Mouse (Mus musculus) liver, adult 10 weeks (tissue): ENCODE measurements around the gene Fam166b. TPM values are rescaled to one million over a fixed set of nuclear protein-coding genes. Genes with fewer than 3 reads are reported as not detected.

Experiments used
- polyA plus RNA-seq: library from polyadenylated mRNA; stranded (reverse); fragments of 350-450 nt; fragmentation: Illumina TruSeq; extraction: RNeasy Lipid Tissue Mini Kit (QIAGEN cat#74804); gene quantifications from one replicate; pipeline ENCODE4 v1.2.3, GENCODE M21; 2014; ENCODE audit warnings: low read depth, low replicate concordance

Fam166b gene
- not detected for polyA plus RNA-seq

DNA sequence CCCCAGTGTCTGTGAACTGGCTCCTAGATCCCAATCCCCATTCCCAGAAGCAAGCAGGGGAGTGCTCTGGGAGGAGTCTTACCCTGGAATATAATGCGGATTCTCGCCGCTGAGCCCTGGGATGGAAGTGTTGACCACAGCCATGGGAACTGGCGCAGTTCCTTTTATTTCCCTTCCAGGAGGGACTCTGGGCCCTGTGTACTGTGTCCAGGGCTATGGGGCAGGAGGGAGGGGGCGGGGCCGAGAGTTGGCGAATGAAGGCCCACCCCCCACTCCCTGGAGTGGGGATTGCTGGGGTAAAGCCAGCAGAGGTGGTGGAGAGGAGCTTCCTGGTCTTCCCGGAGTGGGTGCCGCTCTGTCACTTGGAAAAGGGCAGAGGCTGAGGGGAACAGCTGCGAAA, at the start of gene Fam166b:
TSS of gene Fam166b (minus strand) at position 189 of the 400 bp plus-strand sequence.

DNA sequence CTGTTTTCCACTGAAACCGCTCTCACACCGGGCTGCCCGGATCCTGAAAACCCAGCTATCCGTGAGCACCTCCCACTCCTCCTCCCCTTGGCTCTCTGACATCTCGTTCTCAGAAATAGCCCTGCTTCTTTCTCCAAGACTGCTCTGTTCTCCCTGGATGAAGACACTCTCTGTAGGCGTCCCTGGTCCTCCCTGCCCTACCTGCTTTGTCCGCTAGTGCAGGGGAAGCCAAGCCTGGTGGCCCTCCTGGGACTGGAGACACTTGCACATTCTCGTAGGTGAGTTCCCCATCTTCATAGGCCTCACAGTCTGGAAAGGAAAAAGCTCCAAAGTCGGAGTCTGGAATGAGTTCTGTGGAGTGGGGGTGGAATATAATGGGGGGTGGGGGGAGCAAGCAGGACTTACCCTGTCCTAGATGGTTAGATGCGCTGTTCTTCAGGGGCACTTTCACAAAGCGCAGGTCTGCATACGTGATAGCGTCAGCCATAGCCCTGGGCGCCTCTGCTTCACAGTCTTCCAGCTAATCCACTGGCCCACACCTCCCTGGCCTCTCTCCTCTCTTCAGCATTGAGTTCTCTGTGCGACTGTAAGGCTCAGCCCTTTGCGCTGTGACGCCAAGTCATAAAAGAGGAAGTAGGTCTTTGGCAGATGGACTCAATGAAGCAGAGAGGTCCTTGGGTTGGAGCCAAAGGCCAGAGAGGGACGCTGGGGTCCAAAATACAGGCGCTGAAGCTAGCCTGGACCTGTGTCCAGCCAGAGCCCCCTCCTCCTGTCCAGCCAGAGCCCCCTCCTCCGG, 25.3 kb upstream of the Fam166b start, which contains the start of gene Cd72:
TSS of gene Cd72 (minus strand) at position 588 of the 796 bp plus-strand sequence.

DNA sequence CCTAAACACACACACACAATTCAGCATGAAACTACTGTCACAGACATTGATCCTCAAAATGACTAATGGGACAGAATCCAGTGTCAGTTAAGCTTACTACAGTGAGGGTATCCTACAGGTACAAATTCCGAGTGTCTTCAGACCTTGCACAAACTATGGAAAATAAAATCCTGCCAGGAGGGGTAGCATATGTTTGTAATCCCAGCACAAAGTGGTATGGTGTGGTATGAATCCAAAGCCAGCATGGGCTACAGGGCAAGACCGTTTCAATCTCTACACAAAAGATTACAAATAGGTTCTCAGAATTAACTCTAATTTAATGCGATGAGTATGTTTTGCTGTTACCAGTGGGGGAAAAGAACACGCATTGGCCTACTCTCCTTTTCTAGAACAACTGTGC, 12.7 kb upstream of the Fam166b start, which contains the start of gene Tesk1:
TSS of gene Tesk1 (plus strand) at position 301 of the 400 bp plus-strand sequence.

DNA sequence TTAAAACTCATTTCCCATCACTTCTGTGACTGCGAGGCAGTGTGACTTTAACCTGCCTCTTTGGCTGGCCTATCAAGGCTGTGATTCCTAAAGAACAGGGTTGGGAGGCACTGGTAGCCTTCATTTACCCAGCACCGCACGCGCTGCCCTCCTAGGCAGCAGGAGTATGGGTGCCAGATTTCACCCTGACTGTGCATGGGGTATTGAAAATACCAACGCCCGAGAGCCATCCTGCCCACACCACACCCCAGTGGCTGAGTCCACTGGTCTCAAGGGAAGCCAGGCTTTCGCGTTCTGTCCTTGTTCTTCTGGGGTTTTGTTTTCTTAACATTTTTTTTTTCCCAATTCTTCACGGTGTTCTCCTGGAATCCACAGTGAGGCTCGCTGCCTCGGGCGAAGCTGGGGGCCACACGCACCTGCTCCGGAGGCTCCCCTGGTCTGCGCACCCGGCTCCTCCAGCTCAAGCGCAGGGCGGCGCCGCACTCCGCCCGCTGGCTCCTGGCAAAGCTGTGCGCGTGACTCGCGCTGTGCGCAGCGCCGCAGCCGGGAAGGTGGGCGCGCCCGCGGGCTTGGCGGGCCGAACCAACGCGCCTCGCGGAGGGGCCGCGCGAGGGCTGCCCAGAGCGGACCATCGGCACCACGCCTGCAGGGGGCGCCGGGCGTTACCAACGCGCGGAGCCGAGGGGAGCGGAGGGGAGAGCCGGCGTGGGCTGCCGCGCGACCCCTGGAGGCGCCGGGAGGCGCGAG, 47.4 kb downstream of the Fam166b start, which contains the start of gene Rusc2:
TSS of gene Rusc2 (plus strand) at position 572 of the 747 bp plus-strand sequence.

Other genes with a start within 250 kb of the Fam166b start
- gene Atp8b5, start 162.0 kb downstream of the Fam166b start, polyA plus RNA-seq, result 0.37 TPM
- gene Rusc2, start 47.2 kb downstream of the Fam166b start, polyA plus RNA-seq, result 0.21 TPM
- 0.37 TPM for gene Tesk1, start 12.8 kb upstream of the Fam166b start, polyA plus RNA-seq
- 3.3 TPM for gene Cd72, start 25.5 kb upstream of the Fam166b start, polyA plus RNA-seq
- not detected for gene Sit1, start 54.6 kb upstream of the Fam166b start, polyA plus RNA-seq
- gene Ccdc107, start 63.8 kb upstream of the Fam166b start, polyA plus RNA-seq, result 19.9 TPM
- gene Arhgef39, start 70.6 kb upstream of the Fam166b start, polyA plus RNA-seq, result not detected
- gene Car9, start 77.8 kb upstream of the Fam166b start, polyA plus RNA-seq, result not detected
- 3.7 TPM for gene Tpm2, start 94.6 kb upstream of the Fam166b start, polyA plus RNA-seq
- 14.6 TPM for gene Creb3, start 133.2 kb upstream of the Fam166b start, polyA plus RNA-seq
- gene Tln1, start 133.6 kb upstream of the Fam166b start, polyA plus RNA-seq, result 14.8 TPM
- 5.0 TPM for gene Rgp1, start 149.6 kb upstream of the Fam166b start, polyA plus RNA-seq
- gene Gba2, start 149.7 kb upstream of the Fam166b start, polyA plus RNA-seq, result 2.2 TPM
- gene Msmp, start 155.4 kb upstream of the Fam166b start, polyA plus RNA-seq, result not detected
- 17.8 TPM for gene Npr2, start 202.8 kb upstream of the Fam166b start, polyA plus RNA-seq
- gene Spag8, start 224.5 kb upstream of the Fam166b start, polyA plus RNA-seq, result not detected
- gene Hint2, start 227.3 kb upstream of the Fam166b start, polyA plus RNA-seq, result 23.0 TPM
- 0.72 TPM for gene Tmem8b, start 239.8 kb upstream of the Fam166b start, polyA plus RNA-seq
- gene Fam221b, start 240.0 kb upstream of the Fam166b start, polyA plus RNA-seq, result not detected